Mouse (Mus musculus) intestine, embryonic 16.5 days (tissue): ENCODE data around the gene Cdk6. TPM values are rescaled to one million over a fixed set of nuclear protein-coding genes. Genes with fewer than 3 reads are reported as not detected.
A peak's percentile ranks its signal among the peaks of the same experiment; 100 is the strongest.
"Not testable (repeated sequence)": the region's sequence is repeated elsewhere in the genome, so short reads cannot be mapped to it uniquely, and the experiment has no call there.

ENCODE experiments used
- ATAC-seq: fragments of 200-750 bp; cut with Nextera tagmentation; 2 replicates; pipeline ENCODE4 v1.8.0; 2017; ENCODE audit warnings: moderate TSS enrichment, moderate library complexity
- H3K27ac ChIP-seq: fragments of 300-500 bp; sonication (generic); 2 replicates; pipeline ENCODE4 v1.5.1; 2014; ENCODE audit warnings: mild to moderate bottlenecking, low read length
- H3K27me3 ChIP-seq: fragments of 300-500 bp; sonication (generic); replicated peaks from 2 replicates; pipeline ENCODE4 v1.6.1; 2014; ENCODE audit warnings: low read length, control low read depth, mixed read lengths; ENCODE audit not compliant: control insufficient read depth, insufficient read depth
- H3K36me3 ChIP-seq: fragments of 300-500 bp; sonication (generic); 2 replicates; pipeline ENCODE4 v1.6.1; 2014; ENCODE audit warnings: low read length, control low read depth; ENCODE audit not compliant: control insufficient read depth, insufficient read depth
- H3K4me1 ChIP-seq: fragments of 300-500 bp; sonication (generic); 2 replicates; pipeline ENCODE4 v1.6.1; 2014; ENCODE audit warnings: low read length, control low read depth, mixed read lengths; ENCODE audit not compliant: control insufficient read depth, insufficient read depth
- H3K4me2 ChIP-seq: fragments of 300-500 bp; sonication (generic); 2 replicates; pipeline ENCODE4 v1.6.1; 2014; ENCODE audit warnings: low read depth, low read length, control low read depth
- H3K4me3 ChIP-seq: fragments of 300-500 bp; sonication (generic); 2 replicates; pipeline ENCODE4 v1.5.1; 2014; ENCODE audit warnings: mild to moderate bottlenecking, low read length
- H3K9ac ChIP-seq: fragments of 300-500 bp; sonication (generic); 2 replicates; pipeline ENCODE4 v1.6.1; 2014; ENCODE audit warnings: low read depth, low read length
- H3K9me3 ChIP-seq: fragments of 300-500 bp; sonication (generic); 2 replicates; pipeline ENCODE4 v1.6.1; 2016; ENCODE audit warnings: low read length, control low read depth; ENCODE audit not compliant: control insufficient read depth
- WGBS: fragments of 180-500 bp; shearing (Covaris S2); extraction: QIAGEN DNeasy Blood & Tissue Kit; methylation state at CpG from one replicate; pipeline ENCODE4 v1.1.7; 2014; 5-methylcytosine and 5-hydroxymethylcytosine counted together
- polyA plus RNA-seq: library from polyadenylated mRNA; unstranded; fragments of >200 nt; fragmentation: Nextera tagmentation; extraction: Ambion mirVana; gene quantifications from 2 replicates; pipeline ENCODE4 v1.2.1, GENCODE M21; 2015

Gene Cdk6
- polyA plus RNA-seq, 1 experiment from 2014 or later = 20.9 TPM

DNA sequence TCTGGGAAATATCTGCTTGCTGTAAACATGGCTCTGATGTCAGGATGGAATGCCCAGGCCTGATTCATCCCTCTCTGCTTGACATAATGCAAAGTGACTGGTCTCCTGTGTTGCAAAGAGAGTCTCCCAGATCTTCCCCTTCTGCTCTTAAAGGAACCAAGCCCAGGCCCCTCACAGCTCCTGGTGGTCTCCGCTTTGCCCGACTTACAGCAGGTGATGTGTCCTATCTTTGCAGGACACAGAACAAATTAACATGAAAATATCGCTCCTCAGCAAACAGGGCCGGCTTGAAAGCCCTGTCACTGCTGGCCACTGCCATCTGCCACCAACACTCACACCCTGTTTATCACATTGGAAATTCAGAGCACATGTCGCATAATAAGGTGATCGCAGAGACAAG, 53.7 kb downstream of the Cdk6 start:
- Histone ChIP-seq H3K27me3 (no peaks in the 10 kb centered on the region), H3K9me3 (no peaks in the 10 kb centered on the region), H3K4me1 (no peaks in the 10 kb centered on the region), H3K27ac (no peak overlapping the region), H3K4me2 (no peak overlapping the region), H3K4me3 (no peak overlapping the region), H3K36me3 (peaks cover 4% of the 10 kb centered on the region; the same call in 1 of the 2 replicates), H3K9ac (no peak overlapping the region)
- ATAC-seq = no peak
- 75% methylated on average over 6 of the region's 6 CpGs for WGBS

DNA sequence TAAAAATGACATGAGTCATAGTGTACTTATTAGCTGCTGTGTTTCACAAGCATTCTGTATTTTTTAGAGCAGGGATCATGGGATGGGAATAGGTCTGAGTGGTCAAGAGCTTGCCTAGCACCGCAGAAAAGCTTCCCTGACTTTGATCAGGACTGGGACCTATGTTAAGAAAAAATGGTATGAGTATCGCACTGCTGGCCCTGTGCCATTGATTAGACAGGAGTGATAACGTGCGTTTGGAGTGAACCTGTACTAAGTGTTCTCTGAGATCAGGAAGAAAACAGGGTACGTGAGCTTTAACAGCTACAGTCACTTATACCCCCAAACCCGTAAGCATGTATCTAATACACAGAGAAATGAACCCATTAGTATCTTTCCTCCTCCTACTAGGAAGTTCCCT, 54.9 kb downstream of the Cdk6 start:
- Histone ChIP-seq H3K36me3 (peaks cover 4% of the 10 kb centered on the region; the same call in 1 of the 2 replicates), H3K4me1 (no peaks in the 10 kb centered on the region), H3K27me3 (no peaks in the 10 kb centered on the region), H3K4me2 (no peak overlapping the region), H3K4me3 (no peak overlapping the region), H3K9me3 (no peaks in the 10 kb centered on the region), H3K9ac (no peak overlapping the region), H3K27ac (no peak overlapping the region)
- no peak for ATAC-seq
- WGBS = 78% methylated on average over 6 of the region's 6 CpGs

DNA sequence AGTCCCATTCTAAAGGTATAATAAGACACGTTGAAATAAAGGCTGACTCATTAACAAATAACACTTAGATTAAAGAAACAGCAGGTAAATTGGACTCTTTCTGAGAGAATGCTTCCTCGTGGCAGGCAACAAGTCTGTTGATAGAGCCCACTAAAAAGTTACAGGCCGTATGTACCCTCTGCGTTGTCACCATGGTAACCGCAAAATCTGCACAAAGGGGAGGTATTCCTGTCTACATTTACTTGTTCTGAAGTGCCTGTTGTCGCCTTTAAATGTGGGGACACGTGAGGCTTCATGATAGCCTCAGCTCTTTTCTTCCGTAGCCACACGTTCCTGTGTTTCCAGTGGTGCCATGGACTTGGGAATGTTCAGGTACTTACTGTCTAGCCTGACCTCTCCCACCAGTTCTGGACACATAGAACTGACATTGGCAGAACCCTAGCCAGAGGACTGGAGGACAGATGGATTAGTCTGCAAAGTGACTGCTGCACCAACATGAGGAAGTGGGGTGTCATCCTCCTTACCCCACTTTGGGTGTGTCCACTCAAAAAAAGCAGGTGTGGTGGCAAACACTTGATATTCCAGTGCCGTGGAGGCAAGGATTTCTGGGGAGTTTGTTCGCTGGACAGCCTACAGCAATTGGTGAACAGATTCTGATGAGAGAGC, 55.8 kb downstream of the Cdk6 start:
- WGBS = 85% methylated on average over 11 of the region's 11 CpGs
- H3K9ac ChIP-seq = no peak overlapping the region
- H3K4me3 ChIP-seq = no peak overlapping the region
- no peak overlapping the region for H3K27ac ChIP-seq
- H3K9me3 ChIP-seq = no peaks in the 10 kb centered on the region
- no peak for ATAC-seq
- peaks cover 4% of the 10 kb centered on the region; the same call in 1 of the 2 replicates for H3K36me3 ChIP-seq
- no peaks in the 10 kb centered on the region for H3K27me3 ChIP-seq
- H3K4me2 ChIP-seq = no peak overlapping the region
- no peaks in the 10 kb centered on the region for H3K4me1 ChIP-seq

DNA sequence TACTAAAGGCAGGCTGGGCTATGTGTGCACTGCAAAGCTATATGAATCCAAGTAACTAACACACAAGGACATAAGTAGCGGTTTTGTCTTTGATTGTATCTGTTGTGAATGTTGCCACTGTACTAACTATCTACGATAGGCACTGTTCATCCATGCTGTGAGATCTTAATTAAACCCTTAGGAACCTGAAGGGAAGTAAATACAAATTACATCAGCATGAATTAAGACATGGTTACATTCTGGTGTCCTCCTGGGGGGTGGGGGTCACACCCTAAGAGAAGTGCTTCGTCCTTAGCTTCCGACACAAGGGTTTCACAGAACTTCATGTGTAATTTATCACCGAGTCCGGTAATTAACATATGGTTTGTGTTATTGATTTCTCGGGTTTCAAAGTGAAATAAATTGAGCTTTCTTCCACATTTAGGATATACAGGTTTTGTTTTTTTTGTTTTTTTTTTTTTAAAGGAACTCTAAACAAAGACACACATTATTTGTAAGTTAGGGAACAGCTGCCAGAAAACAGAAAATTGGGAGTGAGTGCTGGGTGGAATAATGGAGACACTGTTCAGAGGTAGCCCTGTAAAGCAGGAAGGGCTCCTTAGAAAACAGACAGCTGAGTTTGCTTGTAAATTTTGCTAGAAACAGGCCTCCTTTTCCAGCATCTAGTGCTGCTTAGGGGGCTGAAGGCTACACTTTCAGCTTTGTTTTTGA, 58.7 kb downstream of the Cdk6 start:
- H3K4me3 ChIP-seq = no peak overlapping the region
- WGBS = 70% methylated on average over 7 of the region's 7 CpGs
- no peaks in the 10 kb centered on the region for H3K9me3 ChIP-seq
- no peak overlapping the region for H3K4me2 ChIP-seq
- no peaks in the 10 kb centered on the region for H3K4me1 ChIP-seq
- ATAC-seq = no peak
- no peak overlapping the region for H3K9ac ChIP-seq
- H3K36me3 ChIP-seq = peaks cover 4% of the 10 kb centered on the region; the same call in 1 of the 2 replicates
- no peaks in the 10 kb centered on the region for H3K27me3 ChIP-seq
- H3K27ac ChIP-seq = no peak overlapping the region

GRCm38 (mm10) chr5:3405102-3405501, 63.8 kb downstream of the Cdk6 start:
- no peak overlapping the region for H3K4me2 ChIP-seq

DNA sequence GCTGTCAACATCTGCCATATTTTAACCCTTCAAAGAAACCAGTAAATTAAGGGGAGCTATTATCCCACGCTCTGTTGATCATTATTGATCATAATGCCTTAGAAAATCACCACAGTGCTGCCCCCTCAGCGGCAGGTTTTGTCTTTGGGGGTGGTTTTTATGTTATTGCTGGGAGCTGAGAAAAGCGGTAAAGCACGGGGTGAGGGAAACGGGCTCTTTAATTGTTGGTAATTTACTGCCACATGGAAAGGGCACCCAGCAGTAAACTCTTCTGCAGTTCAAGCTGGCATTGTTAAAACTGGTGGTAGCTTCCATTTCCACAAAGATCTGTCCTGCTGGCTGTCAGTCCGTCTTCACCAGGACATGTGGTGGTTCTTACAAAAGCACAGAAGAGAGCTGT, 64.2 kb downstream of the Cdk6 start:
- no peak overlapping the region for H3K27ac ChIP-seq
- no peaks in the 10 kb centered on the region for H3K9me3 ChIP-seq
- no peaks in the 10 kb centered on the region for H3K36me3 ChIP-seq
- H3K4me1 ChIP-seq = no peaks in the 10 kb centered on the region
- H3K4me2 ChIP-seq = no peak overlapping the region
- no peak for ATAC-seq
- 69% methylated on average over 6 of the region's 6 CpGs for WGBS
- no peaks in the 10 kb centered on the region for H3K27me3 ChIP-seq
- H3K4me3 ChIP-seq = no peak overlapping the region
- no peak overlapping the region for H3K9ac ChIP-seq

More at GRCm38 (mm10) chr5:3405102-3405501, 63.8 kb downstream of the Cdk6 start:
- Histone ChIP-seq H3K4me1 (no peaks in the 10 kb centered on the region), H3K9me3 (no peaks in the 10 kb centered on the region), H3K27me3 (no peaks in the 10 kb centered on the region), H3K4me3 (no peak overlapping the region), H3K27ac (no peak overlapping the region), H3K36me3 (no peaks in the 10 kb centered on the region), H3K9ac (no peak overlapping the region)
- no peak for ATAC-seq
- 56% methylated on average over 6 of the region's 6 CpGs for WGBS

DNA sequence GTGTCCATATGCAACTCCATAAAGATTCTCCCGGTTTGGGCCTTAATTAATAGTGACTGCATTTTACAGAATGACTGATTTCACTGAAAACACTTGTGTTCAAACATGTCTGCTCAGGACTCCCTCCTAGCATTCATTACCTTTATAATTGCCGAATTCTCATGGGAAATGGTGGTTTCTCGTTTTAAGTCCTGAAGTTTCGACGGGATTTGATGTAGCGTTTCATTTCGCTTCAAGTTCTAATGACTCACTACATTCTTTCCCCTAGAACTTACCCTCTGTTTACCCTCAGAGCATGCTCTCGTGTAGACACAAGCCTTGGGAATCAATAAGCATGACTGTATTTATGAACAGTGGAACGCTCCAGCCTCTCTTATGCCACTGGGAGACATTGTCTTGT, 66.6 kb downstream of the Cdk6 start:
- Histone ChIP-seq H3K27me3 (no peaks in the 10 kb centered on the region), H3K27ac (no peak overlapping the region), H3K9ac (no peak overlapping the region), H3K4me2 (no peak overlapping the region), H3K4me3 (no peak overlapping the region), H3K4me1 (no peaks in the 10 kb centered on the region), H3K9me3 (no peaks in the 10 kb centered on the region), H3K36me3 (no peaks in the 10 kb centered on the region)
- ATAC-seq = no peak
- WGBS = 69% methylated on average over 9 of the region's 9 CpGs

DNA sequence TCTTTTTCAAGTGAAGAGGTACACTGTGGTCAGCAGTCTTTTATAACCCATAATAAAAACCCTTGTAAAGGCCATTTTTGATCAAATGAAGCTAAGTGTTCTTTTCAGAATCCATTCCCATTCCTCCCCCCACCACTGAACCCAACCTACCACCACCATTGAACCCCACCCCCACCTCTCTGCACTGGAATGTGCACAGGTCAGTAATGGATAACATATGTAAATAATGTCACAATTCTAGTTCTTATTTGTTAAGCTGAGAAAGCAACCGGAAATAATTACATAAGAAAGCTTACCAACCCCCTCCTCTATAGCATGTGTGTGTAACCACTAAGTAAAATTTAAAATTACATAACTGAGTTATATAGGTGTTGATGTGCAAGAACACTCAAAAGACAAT, 76.9 kb downstream of the Cdk6 start:
- not testable (repeated sequence) for H3K36me3 ChIP-seq, H3K27ac ChIP-seq, H3K4me2 ChIP-seq, H3K27me3 ChIP-seq, H3K9ac ChIP-seq, H3K4me3 ChIP-seq, H3K4me1 ChIP-seq, H3K9me3 ChIP-seq
- 54% methylated on average over 1 of the region's 1 CpGs for WGBS
- peak; percentile 42; the same call in 1 of the 2 replicates for ATAC-seq

DNA sequence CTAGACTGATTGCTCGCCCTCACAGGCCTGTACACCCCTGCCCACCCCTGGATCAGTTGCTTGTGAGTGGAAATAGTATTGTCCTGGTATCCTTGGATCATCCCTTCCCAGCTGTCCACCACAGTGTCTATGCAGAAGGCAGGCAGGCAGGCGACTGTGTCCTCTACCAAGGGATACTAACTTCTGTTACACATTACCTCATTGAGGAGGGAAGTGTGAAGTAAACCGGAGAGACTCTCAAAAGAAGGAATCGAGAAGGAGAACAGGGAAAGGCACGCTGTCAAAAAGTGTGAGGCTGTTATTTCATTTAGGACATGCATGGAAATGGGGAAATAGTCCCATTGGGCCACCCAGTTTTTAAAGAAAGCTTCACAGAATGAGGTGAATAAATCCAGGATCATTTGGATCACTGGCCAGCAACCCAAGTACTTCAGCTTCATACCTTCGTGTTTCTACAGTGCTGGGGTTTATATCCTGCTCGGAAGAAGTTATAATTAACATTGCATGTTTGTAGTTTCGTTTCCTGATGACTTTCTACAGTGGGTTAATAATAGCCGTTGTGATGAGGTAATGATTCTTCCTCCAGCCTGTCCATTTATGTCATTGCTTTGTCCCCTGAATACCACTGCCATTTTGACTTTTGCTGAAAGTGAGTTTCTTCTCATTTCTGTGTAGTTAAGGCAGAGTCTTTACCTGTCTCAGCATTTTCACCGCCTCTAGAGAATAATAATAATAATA, 79.0 kb downstream of the Cdk6 start:
- WGBS = 78% methylated on average over 10 of the region's 10 CpGs
- no peak for ATAC-seq
- Histone ChIP-seq H3K27ac (no peak overlapping the region), H3K4me3 (no peak overlapping the region), H3K36me3 (no peaks in the 10 kb centered on the region), H3K9ac (no peak overlapping the region), H3K9me3 (no peaks in the 10 kb centered on the region), H3K4me1 (no peaks in the 10 kb centered on the region), H3K4me2 (no peak overlapping the region), H3K27me3 (no peaks in the 10 kb centered on the region)
